Mouse (Mus musculus) bone marrow, adult 2 months (tissue): ENCODE data around the gene Cacna2d2.

Experiments
- CTCF ChIP-seq: fragments of 200-500 bp; IDR thresholded peaks from 2 replicates; pipeline ENCODE4 v1.5.1; 2011; ENCODE audit warnings: low read length, control low read depth; ENCODE audit not compliant: control insufficient read depth, insufficient read depth
- POLR2A ChIP-seq: fragments of 200-500 bp; IDR thresholded peaks from 2 replicates; pipeline ENCODE4 v1.6.1; 2011; ENCODE audit warnings: low read depth, mild to moderate bottlenecking, control low read depth, low read length, borderline replicate concordance; ENCODE audit not compliant: control insufficient read depth

DNA sequence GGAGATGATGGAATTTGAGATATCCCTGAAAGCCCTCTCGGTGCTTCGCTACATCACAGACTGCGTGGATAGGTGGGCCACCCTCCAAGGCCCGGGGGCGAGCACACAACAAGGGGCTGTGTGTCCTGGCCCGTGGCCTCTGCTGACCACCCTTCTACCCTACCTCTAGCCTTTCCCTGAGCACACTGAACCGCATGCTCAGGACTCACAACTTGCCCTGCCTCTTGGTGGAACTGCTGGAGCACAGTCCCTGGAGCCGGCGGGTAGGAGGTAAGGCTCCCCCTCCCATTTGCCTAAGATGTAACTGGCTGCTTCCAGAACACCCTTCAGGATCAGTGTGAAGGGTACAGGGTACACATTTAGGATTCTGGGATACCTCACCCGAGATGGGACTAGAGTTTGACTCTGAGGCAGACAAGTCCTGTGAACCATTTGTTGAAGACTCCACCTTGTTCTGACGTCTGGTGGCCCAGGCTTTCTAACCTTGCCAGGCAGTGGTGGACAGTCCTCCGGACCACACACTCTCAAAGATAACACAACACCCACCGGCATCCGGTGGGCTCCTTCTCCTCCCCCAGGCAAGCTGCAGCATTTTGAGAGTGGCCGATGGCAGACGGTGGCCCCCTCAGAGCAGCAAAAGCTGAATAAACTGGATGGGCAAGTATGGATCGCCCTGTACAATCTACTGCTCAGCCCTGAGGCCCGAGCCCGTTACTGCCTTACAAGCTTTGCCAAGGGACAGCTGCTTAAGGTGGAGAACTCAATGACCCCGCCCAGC, 150.1 kb downstream of the Cacna2d2 start:
- TF ChIP-seq CTCF (no peak), POLR2A (no peak)
